Mouse (Mus musculus): ENCODE measurements around the gene Tnrc6b.

Gene Tnrc6b

GRCm38 (mm10) chr15:80983264-80983663, 272.2 kb downstream of the Tnrc6b start:
- no peak for DNase-seq

GRCm38 (mm10) chr15:80988331-80988730, 277.2 kb downstream of the Tnrc6b start:
- DNase-seq = no peak

GRCm38 (mm10) chr15:80989712-80990111, 278.6 kb downstream of the Tnrc6b start:
- no peak for DNase-seq

All from right cerebral cortex, adult 18-20 months (tissue).